Mouse (Mus musculus): ENCODE data around the gene Nat9.

Nat9 gene

DNA sequence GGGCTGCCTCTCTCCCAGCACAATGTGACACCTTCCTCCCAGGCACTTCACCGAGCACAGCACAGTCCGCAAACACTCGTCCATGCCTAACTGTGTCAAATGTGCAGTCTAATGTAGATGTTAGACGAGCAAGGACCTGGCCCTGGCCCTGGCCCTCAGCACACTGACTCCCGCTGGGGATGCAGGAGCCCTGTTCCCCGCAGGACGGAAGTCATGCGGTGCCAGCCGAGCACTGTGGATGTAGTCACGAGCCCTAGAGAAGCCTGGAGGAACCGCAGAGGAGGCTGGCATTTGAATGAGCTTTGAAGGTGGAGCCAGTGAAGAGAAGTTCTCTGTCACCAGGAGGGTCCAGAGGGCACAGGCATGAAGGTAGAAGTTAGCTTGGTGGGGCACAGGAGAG lies 35.8 kb upstream of the Nat9 start:
- CTCF ChIA-PET = interaction anchor here in 3 of 4 experiments (1.0 to 6.1 kb wide), 10 partner anchors 9 to 63 kb away, joined by 4 to 122 read pairs (median 20); partner anchors contain the start of genes Grin2c (in 2 of the 3) and Fdxr (in 1 of the 3)
- POLR2A ChIA-PET = interaction anchor here in 2 of 4 experiments (1.1 to 10.9 kb wide), 7 partner anchors 9 to 61 kb away, joined by 3 to 179 read pairs (median 6); partner anchors contain the start of genes Grin2c (in 1 of the 2), Nat9 (in 1 of the 2), Slc9a3r1 (in 1 of the 2) and Tmem104 (in 1 of the 2)

DNA sequence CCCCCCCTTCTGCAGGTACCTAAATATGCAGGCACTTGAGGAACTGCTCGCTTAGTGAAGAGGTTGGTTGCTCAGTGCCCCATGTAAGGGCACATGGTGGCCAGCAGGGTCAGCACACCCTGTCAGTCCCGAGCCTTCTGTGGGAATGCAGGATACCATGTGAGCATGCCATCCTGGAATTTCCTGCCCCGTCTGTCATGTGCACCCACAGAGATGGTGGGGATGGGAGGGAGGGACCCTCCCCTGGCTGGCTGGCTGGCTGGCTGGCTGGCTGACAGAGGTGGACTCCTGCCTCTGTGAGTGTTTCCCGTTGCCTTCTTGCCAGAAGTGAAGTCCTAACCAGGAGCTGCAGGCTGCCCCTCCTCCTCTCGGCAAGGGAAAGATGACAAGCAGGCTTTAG lies 34.9 kb upstream of the Nat9 start:
- POLR2A ChIA-PET = interaction anchor here in 2 of 4 experiments (0.6 to 10.9 kb wide), 6 partner anchors 16 to 190 kb away, joined by 3 to 179 read pairs (median 4); partner anchors contain the start of gene Slc9a3r1 (in 1 of the 2)
- CTCF ChIA-PET = interaction anchor here in 2 of 4 experiments (1.0 to 6.1 kb wide), 5 partner anchors 10 to 62 kb away, joined by 4 to 122 read pairs (median 4); partner anchors contain the start of gene Grin2c (in 1 of the 2)

DNA sequence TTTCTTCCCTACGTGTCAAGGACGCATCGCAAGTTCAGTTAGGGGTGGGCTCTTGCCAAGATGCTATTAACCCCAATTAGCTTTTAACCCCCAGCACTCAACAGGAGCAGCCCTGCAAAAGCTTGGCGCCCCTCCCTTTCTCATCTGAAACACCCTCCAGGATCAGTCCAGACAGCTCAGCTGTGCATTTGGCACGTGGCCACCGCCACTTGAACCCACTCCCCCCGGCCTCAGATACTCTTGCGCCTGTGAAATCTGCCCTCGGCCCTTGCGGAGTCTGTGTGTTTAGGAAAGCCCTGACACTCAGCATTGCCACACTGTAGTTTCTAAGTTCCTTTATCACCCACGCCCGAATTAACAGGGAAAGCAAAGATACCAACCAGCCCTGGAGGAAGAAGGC lies 34.4 kb upstream of the Nat9 start:
- ChIA-PET POLR2A (interaction anchor here in 2 of 4 experiments (0.6 to 10.9 kb wide), 6 partner anchors 10 to 44 kb away, joined by 3 to 179 read pairs (median 4); no protein-coding TSS in a partner anchor), CTCF (interaction anchor here in 2 of 4 experiments (0.9 to 6.1 kb wide), 4 partner anchors 20 to 118 kb away, joined by 4 to 122 read pairs (median 4); partner anchors contain the start of gene Grin2c (in 1 of the 2))

DNA sequence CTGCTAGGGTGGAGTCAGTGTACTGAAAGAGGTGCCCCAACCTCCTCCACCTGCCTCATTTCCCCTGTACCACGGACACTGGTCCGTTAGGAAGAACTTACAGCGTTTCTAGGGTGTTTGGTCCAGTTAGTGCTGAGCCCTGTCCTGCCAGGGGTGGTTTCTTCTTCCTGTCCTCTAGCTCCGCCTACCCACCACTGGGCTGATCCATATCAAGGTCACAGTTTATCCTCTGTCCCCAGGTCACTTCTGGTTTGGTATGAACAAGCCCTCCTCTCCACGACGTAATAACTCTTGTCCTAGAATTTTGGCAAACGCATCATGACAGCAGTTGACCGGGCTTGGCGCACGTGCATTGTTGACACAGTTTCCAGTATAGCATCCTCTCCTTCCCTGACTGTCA lies 32.0 kb upstream of the Nat9 start:
- ChIA-PET POLR2A (interaction anchor here in 3 of 4 experiments (0.6 to 3.9 kb wide), 9 partner anchors 9 to 57 kb away, joined by 3 to 29 read pairs (median 5); partner anchors contain the start of gene Fdxr (in 1 of the 3)), CTCF (interaction anchor here in 3 of 4 experiments (1.0 to 2.1 kb wide), 2 partner anchors 17 to 38 kb away, joined by 3 to 6 read pairs (median 4); no protein-coding TSS in a partner anchor)

- ChIA-PET POLR2A (interaction anchor here in 3 of 4 experiments (1.0 to 3.9 kb wide), 10 partner anchors 9 to 73 kb away, joined by 3 to 29 read pairs (median 6); partner anchors contain the start of gene Fdxr (in 1 of the 3)), CTCF (interaction anchor here in 2 of 4 experiments (1.0 to 2.1 kb wide), 2 partner anchors 17 to 37 kb away, joined by 3 to 6 read pairs; no protein-coding TSS in a partner anchor)
Observed at GRCm38 (mm10) chr11:115219263-115219662, 31.6 kb upstream of the Nat9 start.

- ChIA-PET CTCF (interaction anchor here in 3 of 4 experiments (0.6 to 2.1 kb wide), 5 partner anchors 12 to 1425 kb away, joined by 3 to 10 read pairs (median 5); no protein-coding TSS in a partner anchor), POLR2A (interaction anchor here in 3 of 4 experiments (0.7 to 3.9 kb wide), 13 partner anchors 8 to 75 kb away, joined by 3 to 29 read pairs (median 5); partner anchors contain the start of gene Fdxr (in 1 of the 3))
Observed at GRCm38 (mm10) chr11:115217439-115218410, 30.1 kb upstream of the Nat9 start.

DNA sequence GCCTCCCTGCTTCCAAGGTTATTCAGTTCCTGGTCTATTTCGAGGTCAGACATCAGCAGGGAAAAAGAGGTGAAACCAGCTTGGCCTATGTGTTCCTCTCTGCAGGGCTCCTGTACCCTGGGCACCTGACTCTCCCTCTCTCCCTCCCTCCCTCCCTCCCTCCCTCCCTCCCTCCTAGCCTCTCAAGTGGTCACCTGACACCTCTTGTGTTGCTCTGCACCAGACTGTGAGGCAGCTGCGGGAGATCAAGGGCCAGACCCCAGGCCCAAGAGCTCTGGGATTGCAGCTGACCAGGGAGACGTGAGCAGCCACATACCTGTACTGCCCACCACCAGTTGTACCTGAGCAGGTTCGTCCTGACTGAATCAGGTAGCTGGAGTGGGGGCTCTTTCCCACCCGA lies 27.5 kb upstream of the Nat9 start:
- ChIA-PET CTCF (interaction anchor here (0.6 to 5.5 kb wide), 14 partner anchors 10 to 621 kb away, joined by 3 to 41 read pairs (median 4); partner anchors contain the start of gene Nup85 (in 1 of the 4)), POLR2A (interaction anchor here in 3 of 4 experiments (0.6 to 3.2 kb wide), 26 partner anchors 9 to 303 kb away, joined by 3 to 31 read pairs (median 4); partner anchors contain the start of genes Fdxr (in 1 of the 3), Grin2c (in 1 of the 3), Jpt1 (in 1 of the 3) and Nat9 (in 1 of the 3))

- ChIA-PET POLR2A (interaction anchor here in 3 of 4 experiments (0.6 to 2.5 kb wide), 13 partner anchors 9 to 65 kb away, joined by 3 to 12 read pairs (median 3); partner anchors contain the start of gene Fdxr (in 1 of the 3)), CTCF (interaction anchor here (0.5 to 5.5 kb wide), 11 partner anchors 8 to 39 kb away, joined by 3 to 41 read pairs (median 5); no protein-coding TSS in a partner anchor)
Observed at GRCm38 (mm10) chr11:115212116-115212515, 24.5 kb upstream of the Nat9 start.

DNA sequence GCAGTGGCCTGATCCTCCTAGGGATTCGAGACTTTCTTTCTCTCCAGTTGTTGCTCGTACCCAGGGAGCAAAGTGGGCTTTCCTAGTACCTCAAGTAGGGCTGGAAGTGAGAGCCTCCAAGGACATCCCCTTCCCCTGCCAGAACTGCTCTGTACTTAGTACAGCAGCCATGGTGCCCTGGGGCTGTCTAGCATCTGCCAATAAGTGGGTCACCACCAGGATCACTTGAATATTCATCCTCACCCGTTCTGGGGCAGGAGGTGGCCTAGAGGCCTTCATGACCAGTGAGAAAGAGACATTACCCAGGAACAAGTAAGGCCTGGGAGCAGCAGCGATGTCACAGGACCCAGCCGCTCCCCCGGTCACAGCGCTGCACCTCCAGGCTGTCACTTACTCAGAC lies 22.3 kb upstream of the Nat9 start:
- ChIA-PET CTCF (interaction anchor here in 2 of 4 experiments (0.8 to 1.0 kb wide), 3 partner anchors 15 to 16 kb away, joined by 3 to 7 read pairs (median 5); no protein-coding TSS in a partner anchor), POLR2A (interaction anchor here in 2 of 4 experiments (0.6 to 3.0 kb wide), 9 partner anchors 8 to 57 kb away, joined by 3 to 10 read pairs (median 3); partner anchors contain the start of gene Grin2c (in 2 of the 2))

DNA sequence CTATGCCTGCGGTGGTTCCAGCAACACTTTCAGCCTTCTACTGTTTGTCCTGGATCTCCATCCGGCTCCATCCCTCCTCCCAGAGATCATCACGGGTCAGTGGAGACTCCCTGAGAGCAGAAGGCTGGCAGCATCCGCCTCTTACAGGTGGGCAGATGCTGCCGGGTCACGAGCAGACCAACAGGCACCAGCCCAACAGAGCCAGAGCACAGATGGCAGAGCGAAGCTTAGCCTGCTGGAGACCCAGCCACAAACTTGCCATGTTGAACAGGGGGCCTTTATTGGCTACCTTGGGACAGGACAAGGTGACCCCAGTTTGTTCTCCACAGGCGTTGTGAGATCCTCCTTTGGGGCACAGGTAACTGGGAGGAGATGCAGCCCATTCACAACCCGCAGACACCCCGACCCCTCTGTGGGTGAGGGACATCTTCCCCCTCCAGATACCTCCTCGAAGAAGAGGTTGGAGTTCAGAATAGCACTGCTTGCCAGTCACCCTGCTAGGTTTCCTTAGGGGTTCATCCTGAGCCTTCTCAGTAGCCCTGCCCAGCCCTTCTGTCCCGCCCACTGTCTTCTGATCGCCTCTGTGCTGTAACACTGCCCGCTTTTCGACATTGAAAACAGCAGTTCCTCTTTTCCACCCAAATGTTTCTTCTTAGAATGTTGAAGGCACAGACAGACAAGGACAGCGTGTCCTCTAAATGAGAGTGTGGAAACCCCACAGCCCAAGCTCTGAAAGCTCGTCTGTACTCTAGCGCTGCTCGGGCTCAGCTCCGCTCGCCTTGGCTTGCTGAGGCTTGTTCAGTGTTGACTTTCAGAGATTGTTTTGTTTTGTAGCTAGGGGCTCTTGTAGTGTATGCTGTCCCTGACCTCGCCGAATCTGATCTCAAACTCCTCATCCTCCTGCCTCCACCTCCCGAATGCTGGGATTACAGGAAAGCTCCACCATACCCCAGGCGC lies 21.4 kb upstream of the Nat9 start:
- CTCF ChIA-PET = interaction anchor here in 3 of 4 experiments (0.6 to 2.2 kb wide), 5 partner anchors 16 to 407 kb away, joined by 3 to 9 read pairs (median 5); no protein-coding TSS in a partner anchor
- POLR2A ChIA-PET = interaction anchor here in 3 of 4 experiments (0.6 to 3.0 kb wide), 14 partner anchors 9 to 66 kb away, joined by 3 to 10 read pairs (median 3); partner anchors contain the start of genes Grin2c (in 2 of the 3) and Tmem104 (in 1 of the 3)

GRCm38 (mm10) chr11:115208126-115208525 lies 20.5 kb upstream of the Nat9 start:
- ChIA-PET CTCF (interaction anchor here in 2 of 4 experiments (0.7 to 2.2 kb wide), 2 partner anchors 17 kb away, joined by 3 to 9 read pairs; no protein-coding TSS in a partner anchor), POLR2A (interaction anchor here in 3 of 4 experiments (0.9 to 3.0 kb wide), 7 partner anchors 17 to 59 kb away, joined by 3 to 10 read pairs (median 3); partner anchors contain the start of genes Grin2c (in 2 of the 3) and Tmem104 (in 1 of the 3))

- CTCF ChIA-PET = interaction anchor here (0.5 to 3.3 kb wide), 128 partner anchors 9 to 1310 kb away, joined by 3 to 112 read pairs (median 5); partner anchors contain the start of genes Grin2c (in 4 of the 4), Fads6 (in 3 of the 4), Fdxr (in 3 of the 4) and Nat9 (in 3 of the 4)
- POLR2A ChIA-PET = interaction anchor here in 3 of 4 experiments (0.8 to 3.5 kb wide), 26 partner anchors 12 to 94 kb away, joined by 3 to 16 read pairs (median 4); partner anchors contain the start of genes Fdxr (in 2 of the 3), Grin2c (in 2 of the 3), Fads6 (in 1 of the 3) and Slc9a3r1 (in 1 of the 3)
Observed at GRCm38 (mm10) chr11:115202756-115203155, 15.1 kb upstream of the Nat9 start.

- CTCF ChIA-PET = interaction anchor here (0.5 to 3.3 kb wide), 139 partner anchors 9 to 1310 kb away, joined by 3 to 112 read pairs (median 4); partner anchors contain the start of genes Grin2c (in 4 of the 4), Fads6 (in 3 of the 4), Fdxr (in 3 of the 4) and Nat9 (in 3 of the 4)
- POLR2A ChIA-PET = interaction anchor here in 3 of 4 experiments (0.8 to 3.5 kb wide), 32 partner anchors 9 to 117 kb away, joined by 3 to 16 read pairs (median 4); partner anchors contain the start of genes Fdxr (in 2 of the 3), Grin2c (in 2 of the 3), Fads6 (in 1 of the 3) and Slc9a3r1 (in 1 of the 3)
Observed at GRCm38 (mm10) chr11:115202316-115202715, 14.7 kb upstream of the Nat9 start.

- ChIA-PET CTCF (interaction anchor here in 3 of 4 experiments (0.6 to 1.3 kb wide), 5 partner anchors 29 to 102 kb away, joined by 3 to 4 read pairs (median 4); no protein-coding TSS in a partner anchor), POLR2A (interaction anchor here in 3 of 4 experiments (0.5 to 1.6 kb wide), 7 partner anchors 13 to 395 kb away, joined by 3 to 4 read pairs (median 3); partner anchors contain the start of genes Nat9 (in 1 of the 3) and Tmem104 (in 1 of the 3))
Observed at GRCm38 (mm10) chr11:115200520-115200919, 12.9 kb upstream of the Nat9 start.

DNA sequence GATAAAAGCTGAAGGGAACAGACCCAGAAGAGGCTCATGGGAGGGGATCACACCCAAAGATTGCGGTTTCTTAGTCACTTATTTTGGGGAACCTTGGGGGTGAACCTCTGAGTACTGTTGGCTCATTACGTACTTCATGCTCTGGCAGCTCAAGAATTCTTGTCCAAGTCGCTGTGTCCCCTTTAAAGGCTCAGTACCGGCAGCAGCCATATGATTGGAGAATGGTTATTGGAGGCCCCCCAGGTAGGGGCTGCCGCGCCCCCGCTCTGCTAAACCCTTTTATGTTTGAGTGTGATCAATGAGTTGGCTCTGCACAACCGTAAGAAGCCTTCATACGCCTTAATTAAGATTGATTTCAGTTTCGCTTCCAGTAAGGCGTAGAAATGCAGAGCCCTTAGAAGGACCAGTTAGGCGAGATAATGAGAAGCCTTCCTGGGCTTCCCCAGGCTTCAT lies 11.3 kb upstream of the Nat9 start:
- ChIA-PET POLR2A (interaction anchor here in 2 of 4 experiments (0.6 to 0.8 kb wide), 4 partner anchors 13 to 99 kb away, joined by 3 to 5 read pairs (median 4); partner anchors contain the start of gene Fads6 (in 1 of the 2)), CTCF (interaction anchor here in 2 of 4 experiments (0.6 to 1.9 kb wide), 6 partner anchors 25 to 166 kb away, joined by 3 to 6 read pairs (median 4); partner anchors contain the start of gene Fads6 (in 1 of the 2))
